Mouse (Mus musculus): ENCODE measurements around the gene Zfp541. TPM values are rescaled to one million over a fixed set of nuclear protein-coding genes. Genes with fewer than 3 reads are reported as not detected.

Gene Zfp541
- not detected in 2 replicates for polyA plus RNA-seq (2014; fragmentation: Nextera tagmentation; extraction: Ambion mirVana)

- H3K27ac ChIP-seq (ENCODE audit: low read depth, low read length), result no peak within 1 kb of the TSS
- H3K36me3 ChIP-seq (ENCODE audit: control insufficient read depth, insufficient read depth, low read length), result no peaks in the 10 kb centered on the region
- ATAC-seq (ENCODE audit: low FRiP score) (no peak), DNase-seq (ENCODE audit: low spot score, missing footprints) (no peak)
- H3K9me3 ChIP-seq (ENCODE audit: control insufficient read depth, low read length), result no peaks in the 10 kb centered on the region; the same call in 1 of the 2 replicates
- H3K4me3 ChIP-seq (ENCODE audit: low read depth, low read length), result no peak within 1 kb of the TSS
- H3K27me3 ChIP-seq (ENCODE audit: control insufficient read depth, insufficient read depth, low read length), result peaks cover 10% of the 10 kb centered on the region
- no peaks in the 10 kb centered on the region for H3K4me1 ChIP-seq (ENCODE audit: control insufficient read depth, insufficient read depth, low read length)
- H3K9ac ChIP-seq (ENCODE audit: low read length), result no peak within 1 kb of the TSS
- WGBS, result 48% methylated on average over 79 of the region's 80 CpGs
- H3K4me2 ChIP-seq, result no peak within 1 kb of the TSS
Observed at GRCm38 (mm10) chr7:16061219-16062098, at the start of gene Zfp541. Zfp541 (plus strand) TSS chr7:16061814.

- no peak overlapping the region for H3K4me2 ChIP-seq
- no peaks in the 10 kb centered on the region for H3K27me3 ChIP-seq (ENCODE audit: control insufficient read depth, insufficient read depth, low read length)
- 87% methylated on average over 11 of the region's 11 CpGs for WGBS
- H3K27ac ChIP-seq (ENCODE audit: low read depth, low read length), result no peak overlapping the region
- H3K36me3 ChIP-seq (ENCODE audit: control insufficient read depth, insufficient read depth, low read length), result peaks cover 3% of the 10 kb centered on the region; the same call in 1 of the 2 replicates
- H3K4me1 ChIP-seq (ENCODE audit: control insufficient read depth, insufficient read depth, low read length), result no peaks in the 10 kb centered on the region
- H3K4me3 ChIP-seq (ENCODE audit: low read depth, low read length), result no peak overlapping the region
- ATAC-seq (ENCODE audit: low FRiP score), result no peak
- DNase-seq (ENCODE audit: low spot score, missing footprints), result peak; percentile 82
- H3K9ac ChIP-seq (ENCODE audit: low read length), result no peak overlapping the region
- H3K9me3 ChIP-seq (ENCODE audit: control insufficient read depth, low read length), result no peaks in the 10 kb centered on the region
Observed at GRCm38 (mm10) chr7:16012576-16013263, 48.9 kb upstream of the Zfp541 start.

- no peaks in the 10 kb centered on the region for H3K4me1 ChIP-seq (ENCODE audit: control insufficient read depth, insufficient read depth, low read length)
- no peak overlapping the region for H3K4me3 ChIP-seq (ENCODE audit: low read depth, low read length)
- peak; percentile 69 for DNase-seq (ENCODE audit: low spot score, missing footprints)
- ATAC-seq (ENCODE audit: low FRiP score), result no peak
- no peaks in the 10 kb centered on the region for H3K27me3 ChIP-seq (ENCODE audit: control insufficient read depth, insufficient read depth, low read length)
- WGBS, result 90% methylated on average over 5 of the region's 5 CpGs
- no peak overlapping the region for H3K4me2 ChIP-seq
- no peak overlapping the region for H3K27ac ChIP-seq (ENCODE audit: low read depth, low read length)
- peaks cover 3% of the 10 kb centered on the region; the same call in 1 of the 2 replicates for H3K36me3 ChIP-seq (ENCODE audit: control insufficient read depth, insufficient read depth, low read length)
- no peaks in the 10 kb centered on the region for H3K9me3 ChIP-seq (ENCODE audit: control insufficient read depth, low read length)
- H3K9ac ChIP-seq (ENCODE audit: low read length), result no peak overlapping the region
Observed at GRCm38 (mm10) chr7:16013722-16014275, 47.8 kb upstream of the Zfp541 start.

- Histone ChIP-seq H3K27me3 (ENCODE audit: control insufficient read depth, insufficient read depth, low read length) (no peaks in the 10 kb centered on the region), H3K36me3 (ENCODE audit: control insufficient read depth, insufficient read depth, low read length) (peaks cover 3% of the 10 kb centered on the region; the same call in 1 of the 2 replicates), H3K9ac (ENCODE audit: low read length) (no peak overlapping the region), H3K4me2 (no peak overlapping the region), H3K27ac (ENCODE audit: low read depth, low read length) (no peak overlapping the region), H3K4me3 (ENCODE audit: low read depth, low read length) (no peak overlapping the region), H3K9me3 (ENCODE audit: control insufficient read depth, low read length) (no peaks in the 10 kb centered on the region), H3K4me1 (ENCODE audit: control insufficient read depth, insufficient read depth, low read length) (no peaks in the 10 kb centered on the region)
- 96% methylated on average over 8 of the region's 8 CpGs for WGBS
- peak; percentile 35 for DNase-seq (ENCODE audit: low spot score, missing footprints)
- ATAC-seq (ENCODE audit: low FRiP score), result no peak
Observed at GRCm38 (mm10) chr7:16014521-16015175, 47.0 kb upstream of the Zfp541 start.

GRCm38 (mm10) chr7:16015384-16015783 lies 46.2 kb upstream of the Zfp541 start:
- Histone ChIP-seq H3K27me3 (ENCODE audit: control insufficient read depth, insufficient read depth, low read length) (no peaks in the 10 kb centered on the region), H3K9me3 (ENCODE audit: control insufficient read depth, low read length) (no peaks in the 10 kb centered on the region), H3K9ac (ENCODE audit: low read length) (no peak overlapping the region), H3K27ac (ENCODE audit: low read depth, low read length) (no peak overlapping the region), H3K4me3 (ENCODE audit: low read depth, low read length) (no peak overlapping the region), H3K4me1 (ENCODE audit: control insufficient read depth, insufficient read depth, low read length) (no peaks in the 10 kb centered on the region), H3K36me3 (ENCODE audit: control insufficient read depth, insufficient read depth, low read length) (peaks cover 3% of the 10 kb centered on the region; the same call in 1 of the 2 replicates), H3K4me2 (no peak overlapping the region)
- no peak for DNase-seq (ENCODE audit: low spot score, missing footprints)
- WGBS, result 87% methylated on average over 5 of the region's 5 CpGs
- ATAC-seq (ENCODE audit: low FRiP score), result no peak

- Histone ChIP-seq H3K27me3 (ENCODE audit: control insufficient read depth, insufficient read depth, low read length) (no peaks in the 10 kb centered on the region), H3K9ac (ENCODE audit: low read length) (no peak overlapping the region), H3K27ac (ENCODE audit: low read depth, low read length) (no peak overlapping the region), H3K36me3 (ENCODE audit: control insufficient read depth, insufficient read depth, low read length) (no peaks in the 10 kb centered on the region), H3K4me1 (ENCODE audit: control insufficient read depth, insufficient read depth, low read length) (no peaks in the 10 kb centered on the region), H3K4me3 (ENCODE audit: low read depth, low read length) (no peak overlapping the region), H3K9me3 (ENCODE audit: control insufficient read depth, low read length) (no peaks in the 10 kb centered on the region), H3K4me2 (no peak overlapping the region)
- WGBS, result 88% methylated on average over 9 of the region's 9 CpGs
- ATAC-seq (ENCODE audit: low FRiP score), result no peak
- DNase-seq (ENCODE audit: low spot score, missing footprints), result no peak
Observed at GRCm38 (mm10) chr7:16018016-16018810, 43.4 kb upstream of the Zfp541 start.

GRCm38 (mm10) chr7:16019256-16020094 lies 42.1 kb upstream of the Zfp541 start:
- Histone ChIP-seq H3K9ac (ENCODE audit: low read length) (no peak overlapping the region), H3K36me3 (ENCODE audit: control insufficient read depth, insufficient read depth, low read length) (no peaks in the 10 kb centered on the region), H3K4me2 (no peak overlapping the region), H3K4me3 (ENCODE audit: low read depth, low read length) (no peak overlapping the region), H3K27ac (ENCODE audit: low read depth, low read length) (no peak overlapping the region), H3K4me1 (ENCODE audit: control insufficient read depth, insufficient read depth, low read length) (no peaks in the 10 kb centered on the region), H3K27me3 (ENCODE audit: control insufficient read depth, insufficient read depth, low read length) (no peaks in the 10 kb centered on the region), H3K9me3 (ENCODE audit: control insufficient read depth, low read length) (no peaks in the 10 kb centered on the region)
- WGBS, result 93% methylated on average over 5 of the region's 5 CpGs
- no peak for ATAC-seq (ENCODE audit: low FRiP score)
- peak; percentile 59 for DNase-seq (ENCODE audit: low spot score, missing footprints)
